Mouse (Mus musculus) midbrain, embryonic 16.5 days (tissue): ENCODE data around the gene Cttnbp2. TPM values are rescaled to one million over a fixed set of nuclear protein-coding genes. Genes with fewer than 3 reads are reported as not detected.
"Not testable (repeated sequence)": the region's sequence is repeated elsewhere in the genome, so short reads cannot be mapped to it uniquely, and the experiment has no call there.

Experiments
- ATAC-seq: fragments of 200-750 bp; cut with Nextera tagmentation; 2 replicates; pipeline ENCODE4 v1.8.0; 2017; ENCODE audit warnings: moderate TSS enrichment
- H3K27ac ChIP-seq: fragments of 300-500 bp; sonication (generic); 2 replicates; pipeline ENCODE4 v1.5.1; 2014; ENCODE audit warnings: mild to moderate bottlenecking, low read length, mixed read lengths
- H3K27me3 ChIP-seq: fragments of 300-500 bp; sonication (generic); 2 replicates; pipeline ENCODE4 v1.6.1; 2014; ENCODE audit warnings: low read depth, low read length, mixed read lengths; ENCODE audit not compliant: control insufficient read depth, insufficient read depth
- H3K36me3 ChIP-seq: fragments of 300-500 bp; sonication (generic); 2 replicates; pipeline ENCODE4 v1.6.1; 2014; ENCODE audit warnings: mild to moderate bottlenecking, low read length, moderate library complexity, mixed read lengths; ENCODE audit not compliant: control insufficient read depth, insufficient read depth
- H3K4me1 ChIP-seq: fragments of 300-500 bp; sonication (generic); 2 replicates; pipeline ENCODE4 v1.6.1; 2014; ENCODE audit warnings: mild to moderate bottlenecking, low read length, mixed read lengths; ENCODE audit not compliant: control insufficient read depth, insufficient read depth
- H3K4me2 ChIP-seq: fragments of 300-500 bp; sonication (generic); 2 replicates; pipeline ENCODE4 v1.6.1; 2014; ENCODE audit warnings: mild to moderate bottlenecking, low read length, mixed read lengths
- H3K4me3 ChIP-seq: fragments of 300-500 bp; sonication (generic); 2 replicates; pipeline ENCODE4 v1.5.1; 2014; ENCODE audit warnings: low read depth, mild to moderate bottlenecking, low read length, moderate library complexity, mixed read lengths
- H3K9ac ChIP-seq: fragments of 300-500 bp; sonication (generic); 2 replicates; pipeline ENCODE4 v1.6.1; 2014; ENCODE audit warnings: low read depth, low read length, mixed read lengths
- H3K9me3 ChIP-seq: fragments of 300-500 bp; sonication (generic); replicated peaks from 2 replicates; pipeline ENCODE4 v1.6.1; 2014; ENCODE audit warnings: mild to moderate bottlenecking, low read length, mixed read lengths; ENCODE audit not compliant: control insufficient read depth, poor library complexity, severe bottlenecking
- WGBS: fragments of 180-500 bp; shearing (Covaris S2); extraction: QIAGEN DNeasy Blood & Tissue Kit; methylation state at CpG from one replicate; pipeline ENCODE4 v1.1.7; 2014; 5-methylcytosine and 5-hydroxymethylcytosine counted together
- polyA plus RNA-seq: library from polyadenylated mRNA; unstranded; fragments of >200 nt; fragmentation: Nextera tagmentation; extraction: Ambion mirVana; gene quantifications from 2 replicates; pipeline ENCODE4 v1.2.1, GENCODE M21; 2015

Gene Cttnbp2
- polyA plus RNA-seq, 1 experiment from 2014 or later = 57.3 TPM

GRCm38 (mm10) chr6:18415961-18416360 is 98.7 kb downstream of the Cttnbp2 start:
- Histone ChIP-seq H3K4me2 (no peak overlapping the region), H3K9me3 (no peaks in the 10 kb centered on the region), H3K4me1 (no peaks in the 10 kb centered on the region), H3K9ac (no peak overlapping the region), H3K36me3 (peaks cover 13% of the 10 kb centered on the region), H3K4me3 (no peak overlapping the region), H3K27me3 (no peaks in the 10 kb centered on the region), H3K27ac (no peak overlapping the region)
- ATAC-seq = no peak
- 81% methylated on average over 4 of the region's 4 CpGs for WGBS

GRCm38 (mm10) chr6:18411505-18412225 is 103.0 kb downstream of the Cttnbp2 start:
- Histone ChIP-seq H3K27me3 (no peaks in the 10 kb centered on the region), H3K9ac (no peak overlapping the region), H3K4me1 (no peaks in the 10 kb centered on the region), H3K9me3 (no peaks in the 10 kb centered on the region), H3K4me3 (no peak overlapping the region), H3K36me3 (peaks cover 16% of the 10 kb centered on the region), H3K27ac (no peak overlapping the region), H3K4me2 (no peak overlapping the region)
- 96% methylated on average over 1 of the region's 1 CpGs for WGBS
- ATAC-seq = no peak

- Histone ChIP-seq H3K27ac (no peak overlapping the region), H3K4me1 (no peaks in the 10 kb centered on the region), H3K4me3 (no peak overlapping the region), H3K9ac (no peak overlapping the region), H3K4me2 (no peak overlapping the region), H3K9me3 (no peaks in the 10 kb centered on the region), H3K27me3 (no peaks in the 10 kb centered on the region), H3K36me3 (peaks cover 31% of the 10 kb centered on the region)
- 95% methylated on average over 7 of the region's 7 CpGs for WGBS
- ATAC-seq = no peak
Measured at GRCm38 (mm10) chr6:18408445-18408844, 106.2 kb downstream of the Cttnbp2 start.

- no peak overlapping the region for H3K9ac ChIP-seq
- H3K36me3 ChIP-seq = peaks cover 43% of the 10 kb centered on the region
- no peaks in the 10 kb centered on the region for H3K9me3 ChIP-seq
- 0 out of 2 replicates have a peak, but pooled peaks have one; percentile 56 for ATAC-seq
- no peak overlapping the region for H3K27ac ChIP-seq
- no peaks in the 10 kb centered on the region for H3K4me1 ChIP-seq
- WGBS = 81% methylated on average over 1 of the region's 1 CpGs
- no peak overlapping the region for H3K4me3 ChIP-seq
- no peaks in the 10 kb centered on the region for H3K27me3 ChIP-seq
- H3K4me2 ChIP-seq = no peak overlapping the region
Measured at GRCm38 (mm10) chr6:18401066-18401674, 113.5 kb downstream of the Cttnbp2 start.

- WGBS = 73% methylated on average over 2 of the region's 2 CpGs
- no peak overlapping the region for H3K27ac ChIP-seq
- ATAC-seq = no peak
- H3K27me3 ChIP-seq = no peaks in the 10 kb centered on the region
- no peak overlapping the region for H3K4me3 ChIP-seq
- H3K4me1 ChIP-seq = no peaks in the 10 kb centered on the region
- H3K4me2 ChIP-seq = no peak overlapping the region
- H3K9me3 ChIP-seq = no peaks in the 10 kb centered on the region
- peaks cover 18% of the 10 kb centered on the region for H3K36me3 ChIP-seq
- no peak overlapping the region for H3K9ac ChIP-seq
Measured at GRCm38 (mm10) chr6:18381380-18381779, 133.3 kb downstream of the Cttnbp2 start.

GRCm38 (mm10) chr6:18380300-18381202 is 134.1 kb downstream of the Cttnbp2 start:
- 79% methylated on average over 13 of the region's 13 CpGs for WGBS

GRCm38 (mm10) chr6:18377755-18378154 is 136.9 kb downstream of the Cttnbp2 start:
- peaks cover 22% of the 10 kb centered on the region for H3K36me3 ChIP-seq
- not testable (repeated sequence) for H3K27ac ChIP-seq, ATAC-seq, H3K4me2 ChIP-seq, H3K4me3 ChIP-seq, H3K9ac ChIP-seq, H3K4me1 ChIP-seq, H3K9me3 ChIP-seq, H3K27me3 ChIP-seq
- 87% methylated on average over 2 of the region's 2 CpGs for WGBS

More at GRCm38 (mm10) chr6:18380300-18381202, 134.1 kb downstream of the Cttnbp2 start:
- Histone ChIP-seq H3K9ac (no peak overlapping the region), H3K27ac (no peak overlapping the region), H3K4me1 (no peaks in the 10 kb centered on the region), H3K9me3 (no peaks in the 10 kb centered on the region), H3K4me2 (no peak overlapping the region), H3K36me3 (peaks cover 19% of the 10 kb centered on the region), H3K27me3 (no peaks in the 10 kb centered on the region), H3K4me3 (no peak overlapping the region)
- ATAC-seq = no peak

- no peak for ATAC-seq
- Histone ChIP-seq H3K4me3 (no peak overlapping the region), H3K36me3 (peaks cover 9% of the 10 kb centered on the region; the same call in 1 of the 2 replicates), H3K4me2 (no peak overlapping the region), H3K4me1 (no peaks in the 10 kb centered on the region), H3K9me3 (no peaks in the 10 kb centered on the region), H3K27ac (no peak overlapping the region), H3K9ac (no peak overlapping the region), H3K27me3 (no peaks in the 10 kb centered on the region)
- WGBS = 82% methylated on average over 4 of the region's 4 CpGs
Measured at GRCm38 (mm10) chr6:18374744-18375143, 139.9 kb downstream of the Cttnbp2 start.
